ENCODE assay signal across 27 mouse cellular contexts in genomic region chr16:56593581-56593980, GRCm38 (mm10).
DNase-seq lines count a peak whose midpoint lies in the region; ATAC-seq lines count a peak whose summit lies in the region.
"Had no signal": no experiment of that assay in that cellular context is flagged by ENCODE, and none has a peak within 500 bp of the region (broad histone marks: within the 10 kb centered on the region; RNA-seq: fewer than 3 reads in every experiment).

No protein-coding gene starts in this region.

- peak; percentile 61 for DNase-seq in embryonic facial prominence, embryonic 14.5 days (ENCODE audit: low spot score)
- no peak for DNase-seq in embryonic facial prominence, embryonic 10.5 days (ENCODE audit: low spot score)
- no peak for DNase-seq in limb, embryonic 10.5 days (ENCODE audit: low spot score)
- DNase-seq in adipocyte (ENCODE audit: low spot score), result peak; percentile 71
- DNase-seq in skeletal muscle tissue, adult 2 months (ENCODE audit: low read depth, low spot score), result peak; percentile 57
- no peak for DNase-seq in cerebellum, postnatal 14 days
- DNase-seq: adrenal gland, postnatal 14 days; B cell, adult 2 months; cerebellum, adult 11-12 months; cerebellum, adult 8-10 months; cerebellum, postnatal 10 days; forebrain, postnatal 0 days; gastrocnemius, postnatal 14 days; heart, postnatal 10 days; heart, postnatal 36 days; kidney, adult 11 months had no signal

- no peaks in the 10 kb centered on the region for H3K36me3 ChIP-seq in embryonic facial prominence, embryonic 14.5 days (ENCODE audit: control insufficient read depth, insufficient read depth, low read length)
- H3K36me3 ChIP-seq in embryonic facial prominence, embryonic 10.5 days (replicated peaks), result no peaks in the 10 kb centered on the region
- no peaks in the 10 kb centered on the region for H3K36me3 ChIP-seq in limb, embryonic 15.5 days
- no peaks in the 10 kb centered on the region for H3K36me3 ChIP-seq in limb, embryonic 10.5 days
- H3K36me3 ChIP-seq: embryonic facial prominence, embryonic 12.5 days; G1E; heart, embryonic 12.5 days; heart, embryonic 15.5 days; hindbrain, embryonic 10.5 days; hindbrain, embryonic 13.5 days; intestine, embryonic 15.5 days had no signal

- 62% methylated on average over 5 of the region's 5 CpGs for WGBS in embryonic facial prominence, embryonic 14.5 days
- WGBS in embryonic facial prominence, embryonic 10.5 days, result 83% methylated on average over 5 of the region's 5 CpGs
- 55% methylated on average over 5 of the region's 5 CpGs for WGBS in limb, embryonic 15.5 days
- WGBS in limb, embryonic 10.5 days, result 87% methylated on average over 5 of the region's 5 CpGs

- no peaks in the 10 kb centered on the region for H3K4me1 ChIP-seq in embryonic facial prominence, embryonic 14.5 days (ENCODE audit: control insufficient read depth, insufficient read depth, low read length)
- H3K4me1 ChIP-seq in embryonic facial prominence, embryonic 10.5 days, result no peaks in the 10 kb centered on the region
- peaks cover 7% of the 10 kb centered on the region; the same call in 1 of the 2 replicates for H3K4me1 ChIP-seq in limb, embryonic 15.5 days
- no peaks in the 10 kb centered on the region for H3K4me1 ChIP-seq in limb, embryonic 10.5 days
- H3K4me1 ChIP-seq: embryonic facial prominence, embryonic 12.5 days; heart, embryonic 12.5 days; heart, embryonic 15.5 days; hindbrain, embryonic 10.5 days; hindbrain, embryonic 13.5 days; intestine, embryonic 15.5 days had no signal

- no peak overlapping the region for H3K9ac ChIP-seq in embryonic facial prominence, embryonic 14.5 days (ENCODE audit: low read depth, low read length)
- no peak overlapping the region for H3K9ac ChIP-seq in limb, embryonic 15.5 days
- H3K9ac ChIP-seq: embryonic facial prominence, embryonic 12.5 days; forebrain, postnatal 0 days; heart, embryonic 12.5 days; heart, embryonic 15.5 days; hindbrain, embryonic 13.5 days; intestine, embryonic 15.5 days had no signal

- no peak overlapping the region for H3K4me3 ChIP-seq in embryonic facial prominence, embryonic 14.5 days (ENCODE audit: low read depth, low read length)
- H3K4me3 ChIP-seq in embryonic facial prominence, embryonic 10.5 days, result no peak overlapping the region
- H3K4me3 ChIP-seq in limb, embryonic 15.5 days, result no peak overlapping the region
- H3K4me3 ChIP-seq in limb, embryonic 10.5 days, result no peak overlapping the region
- H3K4me3 ChIP-seq: embryonic facial prominence, embryonic 12.5 days; heart, embryonic 12.5 days; heart, embryonic 15.5 days; hindbrain, embryonic 10.5 days; hindbrain, embryonic 13.5 days; intestine, embryonic 15.5 days had no signal

- ATAC-seq in embryonic facial prominence, embryonic 14.5 days (ENCODE audit: low read depth), result no peak
- ATAC-seq in limb, embryonic 15.5 days (ENCODE audit: insufficient number of reproducible peaks, low FRiP score, low TSS enrichment, low read depth), result no peak
- ATAC-seq: forebrain, embryonic 14.5 days; forebrain, postnatal 0 days; hindbrain, embryonic 16.5 days; intestine, embryonic 15.5 days had no signal

- no peaks in the 10 kb centered on the region for H3K9me3 ChIP-seq in embryonic facial prominence, embryonic 14.5 days (ENCODE audit: control insufficient read depth, low read length)
- no peaks in the 10 kb centered on the region for H3K9me3 ChIP-seq in embryonic facial prominence, embryonic 10.5 days
- H3K9me3 ChIP-seq in limb, embryonic 15.5 days, result no peaks in the 10 kb centered on the region
- H3K9me3 ChIP-seq in limb, embryonic 10.5 days (replicated peaks), result no peaks in the 10 kb centered on the region
- H3K9me3 ChIP-seq: embryonic facial prominence, embryonic 12.5 days; G1E; heart, embryonic 12.5 days; heart, embryonic 15.5 days; hindbrain, embryonic 10.5 days; hindbrain, embryonic 13.5 days; intestine, embryonic 15.5 days had no signal

- no peaks in the 10 kb centered on the region for H3K27me3 ChIP-seq in embryonic facial prominence, embryonic 14.5 days (replicated peaks; ENCODE audit: control insufficient read depth, insufficient read depth, low read length)
- H3K27me3 ChIP-seq in embryonic facial prominence, embryonic 10.5 days (replicated peaks; ENCODE audit: low read depth, poor library complexity, severe bottlenecking), result no peaks in the 10 kb centered on the region
- no peaks in the 10 kb centered on the region for H3K27me3 ChIP-seq in limb, embryonic 15.5 days
- H3K27me3 ChIP-seq in limb, embryonic 10.5 days (ENCODE audit: low read depth, poor library complexity, severe bottlenecking), result no peaks in the 10 kb centered on the region
- H3K27me3 ChIP-seq: CH12.LX; embryonic facial prominence, embryonic 12.5 days; heart, embryonic 12.5 days; heart, embryonic 15.5 days; hindbrain, embryonic 13.5 days; intestine, embryonic 15.5 days had no signal

- no peak overlapping the region for H3K4me2 ChIP-seq in embryonic facial prominence, embryonic 14.5 days (ENCODE audit: low read depth, low read length)
- no peak overlapping the region for H3K4me2 ChIP-seq in limb, embryonic 15.5 days
- H3K4me2 ChIP-seq: embryonic facial prominence, embryonic 12.5 days; heart, embryonic 12.5 days; heart, embryonic 15.5 days; hindbrain, embryonic 13.5 days; intestine, embryonic 15.5 days had no signal

- no peak overlapping the region for H3K27ac ChIP-seq in embryonic facial prominence, embryonic 14.5 days (replicated peaks; ENCODE audit: low read depth, low read length)
- H3K27ac ChIP-seq in embryonic facial prominence, embryonic 10.5 days (replicated peaks), result no peak overlapping the region
- H3K27ac ChIP-seq in limb, embryonic 15.5 days, result peak overlapping the region; percentile 75; the same call in 1 of the 2 replicates
- no peak overlapping the region for H3K27ac ChIP-seq in limb, embryonic 10.5 days
- H3K27ac ChIP-seq: embryonic facial prominence, embryonic 12.5 days; heart, embryonic 15.5 days; hindbrain, embryonic 10.5 days; hindbrain, embryonic 13.5 days; intestine, embryonic 15.5 days had no signal

Comparison
In these comparisons a context has a peak if more than half of its experiments do, and no peak if none do; other contexts are left out.
1. DNase-seq: peak in embryonic facial prominence, embryonic 14.5 days (single experiment), adipocyte (single experiment) and skeletal muscle tissue, adult 2 months (single experiment); none in embryonic facial prominence, embryonic 10.5 days (single experiment), limb, embryonic 10.5 days (single experiment) and cerebellum, postnatal 14 days (0 of 2).